In genomic region chr12:86565996-86566395, GRCm38 (mm10) we compare ENCODE assay signal across 21 mouse cellular contexts.
DNase-seq lines count a peak whose midpoint lies in the region; ATAC-seq and TF ChIP-seq lines count a peak whose summit lies in the region.
"Had no signal": no experiment of that assay in that cellular context is flagged by ENCODE, and none has a peak within 500 bp of the region (broad histone marks: within the 10 kb centered on the region; RNA-seq: fewer than 3 reads in every experiment).

No protein-coding gene starts in this region.

- H3K4me3 ChIP-seq in forebrain, postnatal 0 days (ENCODE audit: low read depth, low read length) = no peak overlapping the region
- no peak overlapping the region for H3K4me3 ChIP-seq in forebrain, embryonic 12.5 days (replicated peaks)
- H3K4me3 ChIP-seq: heart, embryonic 10.5 days; midbrain, embryonic 12.5 days; myocyte; stomach, embryonic 15.5 days had no signal

- H3K36me3 ChIP-seq in forebrain, postnatal 0 days (ENCODE audit: insufficient read depth) = no peaks in the 10 kb centered on the region
- H3K36me3 ChIP-seq in forebrain, embryonic 12.5 days (replicated peaks) = no peaks in the 10 kb centered on the region
- H3K36me3 ChIP-seq: heart, embryonic 10.5 days; midbrain, embryonic 12.5 days; stomach, embryonic 15.5 days had no signal

- H3K27me3 ChIP-seq in forebrain, postnatal 0 days (ENCODE audit: insufficient read depth, low read length) = no peaks in the 10 kb centered on the region
- no peaks in the 10 kb centered on the region for H3K27me3 ChIP-seq in forebrain, embryonic 12.5 days
- H3K27me3 ChIP-seq: midbrain, embryonic 12.5 days; stomach, embryonic 15.5 days had no signal

- peak; percentile 76 for ATAC-seq in forebrain, postnatal 0 days
- no peak for ATAC-seq in forebrain, embryonic 12.5 days (ENCODE audit: low FRiP score)
- no peak for ATAC-seq in monocyte, adult 5-6 weeks (replicated peaks; ENCODE audit: insufficient number of reproducible peaks, low FRiP score, low TSS enrichment, poor library complexity, severe bottlenecking)
- ATAC-seq: activated CD4-positive, CD25-positive, alpha-beta regulatory T cell, adult 4 months; hindbrain, postnatal 0 days had no signal

- H3K9ac ChIP-seq in forebrain, postnatal 0 days = no peak overlapping the region
- H3K9ac ChIP-seq in forebrain, embryonic 12.5 days = no peak overlapping the region
- H3K9ac ChIP-seq: midbrain, embryonic 12.5 days; stomach, embryonic 15.5 days had no signal

- H3K4me2 ChIP-seq in forebrain, postnatal 0 days (ENCODE audit: low read depth) = no peak overlapping the region
- no peak overlapping the region for H3K4me2 ChIP-seq in forebrain, embryonic 12.5 days
- H3K4me2 ChIP-seq: midbrain, embryonic 12.5 days; stomach, embryonic 15.5 days had no signal

- DNase-seq in forebrain, postnatal 0 days = peak; percentile 75
- peak; percentile 77 for DNase-seq in layer of hippocampus, adult 9-11 months
- DNase-seq in left cerebral cortex, postnatal 36 days (ENCODE audit: low spot score in 2 of 2) = peak; percentile 21 to 36
- DNase-seq in gastrocnemius, postnatal 36 days = no peak
- DNase-seq in kidney, postnatal 36 days = no peak
- no peak for DNase-seq in thymus, postnatal 10 days (ENCODE audit: low spot score in 2 of 2)
- DNase-seq: adrenal gland, postnatal 36 days; cerebellum, postnatal 25 days; heart, postnatal 36 days; kidney, adult 18-20 months; kidney, postnatal 4 days; lung, postnatal 4 days; thymus, postnatal 14 days had no signal

- no peaks in the 10 kb centered on the region for H3K4me1 ChIP-seq in forebrain, postnatal 0 days (ENCODE audit: insufficient read depth)
- H3K4me1 ChIP-seq in forebrain, embryonic 12.5 days = no peaks in the 10 kb centered on the region
- H3K4me1 ChIP-seq: heart, embryonic 10.5 days; midbrain, embryonic 12.5 days; stomach, embryonic 15.5 days had no signal

- WGBS in forebrain, postnatal 0 days = 55% methylated on average over 5 of the region's 5 CpGs
- 82% methylated on average over 5 of the region's 5 CpGs for WGBS in forebrain, embryonic 12.5 days

- H3K27ac ChIP-seq in forebrain, postnatal 0 days (ENCODE audit: low read depth, low read length) = no peak overlapping the region
- no peak overlapping the region for H3K27ac ChIP-seq in forebrain, embryonic 12.5 days
- H3K27ac ChIP-seq: heart, embryonic 10.5 days; hindbrain, postnatal 0 days; midbrain, embryonic 12.5 days; stomach, embryonic 15.5 days had no signal

- H3K9me3 ChIP-seq in forebrain, postnatal 0 days (ENCODE audit: low read length) = no peaks in the 10 kb centered on the region
- no peaks in the 10 kb centered on the region for H3K9me3 ChIP-seq in forebrain, embryonic 12.5 days
- H3K9me3 ChIP-seq: heart, embryonic 10.5 days; midbrain, embryonic 12.5 days; stomach, embryonic 15.5 days had no signal

- no peak for TF ChIP-seq CTCF in forebrain, postnatal 0 days (IDR thresholded peaks at IDR 0.05; ENCODE audit: low read depth)

- intact Hi-C loops in left cerebral cortex, postnatal 36 days (cut with DNase I) = no loop called here
- intact Hi-C loops in gastrocnemius, postnatal 36 days (cut with DNase I) = no loop called here

Comparison
In these comparisons a context has a peak if more than half of its experiments do, and no peak if none do; other contexts are left out.
1. DNase-seq: peak in forebrain, postnatal 0 days (single experiment), layer of hippocampus, adult 9-11 months (single experiment) and left cerebral cortex, postnatal 36 days (2 of 2); none in gastrocnemius, postnatal 36 days (0 of 2), kidney, postnatal 36 days (0 of 2) and thymus, postnatal 10 days (0 of 2).